Mouse (Mus musculus): ENCODE data around the gene Vmn2r1. TPM values are rescaled to one million over a fixed set of nuclear protein-coding genes. Genes with fewer than 3 reads are reported as not detected.

Gene Vmn2r1
- total RNA-seq (2023), result under 1 TPM in 1 of 2 experiments, not detected in 1; 0.09 TPM

GRCm38 (mm10) chr3:64081247-64081646, at the start of gene Vmn2r1:
Vmn2r1 (plus strand) TSS chr3:64081547.

GRCm38 (mm10) chr3:64141878-64142508, 60.6 kb downstream of the Vmn2r1 start, which contains the start of gene Vmn2r2:
Vmn2r2 (minus strand) TSS chr3:64141928.

Other genes starting within 250 kb of the Vmn2r1 start
- gene Plch1, start 182.1 kb upstream of the Vmn2r1 start, total RNA-seq (2023), result not detected
- 1 to 10 TPM; 4.5 to 5.3 TPM for gene E130311K13Rik, start 152.1 kb upstream of the Vmn2r1 start, total RNA-seq (2023)
- 10 to 100 TPM; 16.9 to 17.9 TPM for gene Slc33a1, start 116.8 kb upstream of the Vmn2r1 start, total RNA-seq (2023)
- gene Gmps, start 105.4 kb upstream of the Vmn2r1 start, total RNA-seq (2023), result 10 to 100 TPM; 12.5 to 13.7 TPM
- not detected for gene Vmn2r2, start 60.4 kb downstream of the Vmn2r1 start, total RNA-seq (2023)
- not detected for gene Vmn2r3, start 208.2 kb downstream of the Vmn2r1 start, total RNA-seq (2023)

Measured in monocyte, adult 59 days (primary cell).